Mouse (Mus musculus) embryo, embryonic 10.5 days (tissue): ENCODE measurements at regions not wholly inside any gene's neighbourhood (a gene's known extent, or its start where the extent isn't known, plus 50 kb on each side); places are given as distances from the start of the nearest gene placed in this dataset.
A peak's percentile ranks its signal among the peaks of the same experiment; 100 is the strongest.

Experiments used
- DNase-seq: peaks from one replicate; pipeline ENCODE4 v3.0.0-alpha.2; 2015; ENCODE audit warnings: low spot score

DNA sequence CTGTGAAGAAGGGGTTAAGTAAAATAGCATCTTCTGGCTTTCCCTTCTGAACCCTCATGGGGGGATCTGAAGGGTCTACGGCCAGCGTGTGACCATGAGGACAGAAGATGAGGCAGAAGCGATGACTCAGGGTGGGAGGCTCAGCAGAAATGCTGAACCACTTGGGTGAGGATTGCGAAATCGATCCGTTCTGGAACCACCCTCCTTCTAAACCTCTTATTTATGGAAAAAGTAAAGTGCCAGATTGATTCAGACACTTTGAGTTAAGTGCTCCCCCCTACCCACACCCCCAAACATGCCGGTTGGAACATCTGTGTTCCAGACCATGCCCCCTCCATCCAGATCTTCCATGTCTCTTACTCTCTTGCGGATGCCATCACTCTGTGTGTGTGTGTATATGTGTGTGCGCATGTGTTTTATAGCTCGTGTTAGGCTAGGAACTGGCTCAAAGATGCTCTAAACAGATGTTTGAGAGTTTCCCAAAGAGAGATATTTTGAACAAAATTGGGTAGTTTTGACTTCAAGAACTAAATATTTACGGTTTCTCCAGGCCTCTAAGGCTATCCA is 190.2 kb upstream of the Prickle1 start:
- no peak for DNase-seq

DNA sequence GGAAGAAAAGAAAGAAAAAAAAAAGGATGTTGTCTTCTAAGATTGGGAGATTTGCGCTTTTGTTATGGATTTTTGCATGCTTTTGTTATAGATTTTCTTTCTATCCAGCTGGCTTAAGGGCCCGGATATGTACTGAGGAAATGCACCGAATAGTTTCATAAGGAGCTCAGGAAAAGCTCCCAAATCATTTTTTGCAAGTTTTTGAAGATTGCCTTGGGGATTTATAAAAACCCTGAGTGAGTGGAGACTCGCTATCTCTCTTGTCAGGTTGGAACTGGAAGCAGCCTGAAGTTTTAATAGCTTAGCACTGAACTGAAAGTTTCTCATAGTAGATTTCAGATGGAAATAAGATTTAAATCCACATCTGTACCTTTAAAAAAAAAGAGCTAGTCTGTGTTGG is 188.0 kb upstream of the Prickle1 start:
- DNase-seq, result no peak

DNA sequence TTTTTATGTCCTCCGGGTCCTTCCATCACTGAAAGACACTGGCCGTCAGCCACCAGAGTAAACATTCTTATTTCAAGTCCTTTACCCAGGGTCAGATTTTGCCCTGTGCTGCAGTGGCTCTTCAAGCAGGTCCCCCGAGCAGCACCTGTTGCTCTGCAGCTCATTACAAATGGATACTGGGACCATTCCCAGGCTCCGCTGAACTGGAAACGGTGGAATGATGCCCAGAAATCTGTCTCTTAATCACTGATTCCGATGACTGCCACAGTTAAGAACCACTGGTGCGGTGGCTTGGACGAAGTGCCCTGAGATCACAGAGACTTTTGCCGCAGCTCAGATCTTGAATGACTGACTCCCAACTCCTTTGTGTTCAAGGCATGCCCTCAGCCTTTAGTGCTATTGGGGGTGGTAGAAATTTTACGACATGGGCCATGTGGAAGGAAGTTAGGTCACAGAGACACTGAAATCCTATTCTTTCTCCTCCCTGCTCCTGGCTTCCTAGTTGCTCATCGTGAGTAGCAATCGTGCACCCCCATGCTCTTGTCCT is 179.6 kb upstream of the Prickle1 start:
- DNase-seq, result peak; percentile 5

DNA sequence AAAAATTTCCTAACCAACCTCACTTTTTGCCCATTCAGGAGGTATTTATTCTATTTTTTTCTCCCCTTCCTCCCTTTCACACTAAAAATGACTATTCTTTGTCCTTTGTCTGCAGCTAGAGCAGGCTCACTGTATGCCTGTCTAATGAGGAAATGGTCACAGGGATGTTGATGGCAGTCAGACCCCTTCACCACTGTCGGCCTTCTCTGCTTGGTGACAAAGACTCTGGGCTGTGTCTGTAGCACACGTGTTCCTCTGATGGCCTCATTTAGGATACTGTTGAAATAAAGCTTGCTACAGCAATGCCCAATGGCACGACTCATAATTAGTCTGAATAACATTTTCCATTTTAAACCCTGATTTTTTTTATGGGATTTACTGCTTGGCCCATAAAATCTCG is 178.6 kb upstream of the Prickle1 start:
- DNase-seq, result no peak

DNA sequence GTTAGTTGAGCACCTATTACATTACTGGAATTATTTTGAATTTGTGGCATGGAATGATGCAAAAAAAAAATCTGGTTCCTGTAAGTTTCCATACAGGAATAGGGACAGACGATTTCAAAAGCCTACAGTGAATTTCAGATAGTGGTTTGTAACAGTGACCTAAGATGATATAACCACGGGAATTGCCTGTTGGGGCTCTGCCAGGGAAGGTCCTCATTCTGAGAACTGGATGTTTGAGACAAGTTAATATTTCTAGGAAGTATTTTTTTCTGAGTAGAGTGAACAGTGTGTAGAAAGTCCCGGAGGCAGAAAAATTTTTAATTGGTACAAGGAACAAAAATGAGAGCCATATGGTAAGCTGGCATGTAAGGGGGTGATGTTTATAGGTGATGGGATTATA is 171.3 kb upstream of the Prickle1 start:
- DNase-seq, result no peak

DNA sequence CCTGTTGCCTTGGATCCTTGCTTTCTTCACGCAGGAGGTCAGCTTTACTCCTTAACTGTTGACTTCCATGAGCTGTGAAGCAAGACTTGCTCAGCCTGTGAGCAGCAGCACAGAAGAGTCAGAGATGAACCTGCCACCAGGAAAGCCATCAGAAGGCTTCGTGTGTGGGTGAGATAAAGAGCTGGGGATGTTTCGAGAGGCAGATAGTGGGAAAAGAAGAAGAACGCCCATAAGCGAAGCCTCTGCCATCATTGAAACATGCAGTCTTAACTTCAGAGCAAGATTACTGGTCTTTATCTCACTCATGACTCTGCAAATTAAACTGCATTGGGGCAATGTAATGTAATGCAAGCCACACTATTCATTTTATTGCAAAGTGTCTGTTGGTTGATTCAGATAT is 167.4 kb upstream of the Prickle1 start:
- no peak for DNase-seq

DNA sequence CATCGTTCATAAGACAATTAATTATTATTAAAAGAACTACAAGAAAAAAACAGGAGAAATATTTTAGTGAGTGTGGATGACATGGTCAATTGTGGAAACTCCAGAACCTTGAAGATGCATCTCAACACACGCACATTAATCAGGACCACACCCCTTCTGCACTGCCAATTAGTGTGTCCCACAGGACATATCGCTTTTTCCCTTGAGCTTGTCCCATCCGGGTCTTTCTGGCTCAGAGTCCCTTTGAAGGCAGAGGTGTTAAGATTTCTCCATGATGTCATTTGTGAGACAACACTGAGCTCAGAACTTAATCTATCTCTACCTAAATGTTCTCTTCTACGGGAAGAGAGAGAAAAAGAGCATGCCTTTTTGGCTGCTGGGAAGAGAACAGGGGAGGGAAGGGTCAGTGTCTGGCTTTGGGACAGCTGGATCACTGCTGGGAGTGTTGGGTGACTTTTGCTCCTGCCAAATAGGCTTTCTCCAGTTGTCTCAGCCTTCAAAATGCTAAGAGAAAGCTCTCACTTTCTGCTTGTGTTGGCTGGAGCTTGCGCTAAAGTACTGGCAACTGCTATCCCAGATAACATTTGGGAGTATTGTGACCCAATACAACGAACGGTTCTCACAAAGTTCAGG is 162.6 kb upstream of the Prickle1 start:
- DNase-seq, result no peak

DNA sequence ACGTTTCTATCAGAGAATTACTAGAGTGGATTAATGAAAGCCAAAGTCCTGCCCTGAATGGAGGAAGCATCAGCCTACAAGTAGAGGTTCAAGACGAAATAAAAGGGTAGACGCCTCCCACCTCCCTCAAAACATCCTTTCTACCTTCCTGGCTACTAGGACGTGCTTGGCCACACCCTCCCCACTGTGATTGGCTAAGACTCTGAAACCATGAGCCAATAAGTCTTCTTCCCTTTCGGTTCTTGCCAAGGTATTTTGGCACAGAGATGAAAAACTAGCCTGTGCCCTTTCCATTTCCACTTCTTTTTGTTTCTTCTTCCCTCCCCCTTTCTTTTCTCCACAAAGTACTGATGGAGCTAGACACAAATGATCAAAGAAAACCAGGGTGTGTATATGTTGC is 160.3 kb upstream of the Prickle1 start:
- no peak for DNase-seq

DNA sequence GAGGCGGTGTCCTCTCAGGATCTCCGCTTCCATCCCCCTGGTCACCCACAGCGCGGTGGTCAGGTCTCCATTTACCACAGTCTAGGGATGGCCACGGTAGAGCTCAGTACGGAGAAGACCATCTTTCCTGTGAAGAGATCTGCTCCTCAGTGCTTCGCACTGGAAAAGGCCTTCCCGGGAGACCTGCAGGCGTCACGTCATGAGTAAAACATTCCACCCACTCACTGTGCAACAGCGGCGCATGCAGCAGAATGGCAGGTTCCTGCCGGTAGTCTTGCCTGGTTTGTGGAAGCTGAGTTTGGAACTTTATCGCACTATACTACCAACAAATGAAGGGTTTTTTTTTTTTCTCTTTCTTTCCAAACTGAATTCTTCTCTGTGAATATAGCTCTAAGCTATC is 156.1 kb upstream of the Prickle1 start:
- DNase-seq, result no peak

DNA sequence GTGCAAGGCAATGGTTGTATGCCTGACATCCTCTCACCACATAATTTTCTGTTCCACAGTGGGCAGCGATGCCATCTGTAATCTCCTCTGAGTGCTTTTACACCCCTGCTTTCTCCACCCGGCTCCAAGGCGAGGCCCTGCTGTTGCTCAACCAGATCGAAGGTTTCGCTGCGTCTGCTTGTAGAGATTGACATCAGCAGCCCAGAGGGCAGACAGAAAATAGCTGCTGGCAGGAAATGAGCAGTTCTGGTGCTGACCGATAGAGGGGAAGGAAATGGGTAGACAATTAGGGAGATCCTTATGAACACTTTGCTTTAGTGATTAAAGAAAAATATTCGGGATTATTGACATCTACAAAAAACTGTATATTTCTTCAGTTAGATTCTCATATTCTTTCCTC is 155.3 kb upstream of the Prickle1 start:
- DNase-seq, result peak; percentile 51

DNA sequence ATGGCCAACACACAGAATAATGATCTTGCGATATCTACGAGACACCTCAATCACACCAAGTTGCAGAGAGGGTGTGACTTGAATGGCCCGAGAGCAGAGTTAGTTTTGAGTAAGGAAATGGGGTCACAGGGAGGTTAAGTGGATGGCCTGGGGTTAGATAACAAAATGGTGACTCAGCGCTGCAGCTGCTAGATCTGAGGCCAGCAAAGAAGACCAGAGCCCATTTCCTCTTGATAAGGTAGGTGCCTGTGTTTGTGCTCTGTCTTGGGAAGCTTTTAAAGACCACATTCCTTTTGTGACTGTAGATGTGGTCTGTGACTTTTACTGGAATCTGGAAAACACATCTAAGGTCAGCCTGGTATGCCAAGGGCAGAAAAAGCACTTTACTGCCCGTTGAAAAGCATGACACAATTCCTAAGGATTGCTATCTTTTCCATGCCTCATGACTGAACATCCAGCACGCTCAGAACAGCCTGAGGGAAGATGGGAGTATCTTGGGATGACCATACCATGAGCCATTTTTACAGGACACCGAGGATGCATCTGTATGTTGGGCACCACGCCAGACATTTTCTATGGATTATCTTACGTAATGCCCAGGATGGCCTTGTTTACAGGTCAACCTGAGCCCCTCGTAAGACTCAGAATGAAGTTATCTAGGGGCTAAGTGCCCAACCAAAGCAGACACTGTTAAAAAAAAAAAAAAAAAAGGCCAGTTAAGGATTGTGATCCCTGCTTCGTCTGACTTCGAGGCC is 148.7 kb upstream of the Prickle1 start:
- peak; percentile 69 for DNase-seq

DNA sequence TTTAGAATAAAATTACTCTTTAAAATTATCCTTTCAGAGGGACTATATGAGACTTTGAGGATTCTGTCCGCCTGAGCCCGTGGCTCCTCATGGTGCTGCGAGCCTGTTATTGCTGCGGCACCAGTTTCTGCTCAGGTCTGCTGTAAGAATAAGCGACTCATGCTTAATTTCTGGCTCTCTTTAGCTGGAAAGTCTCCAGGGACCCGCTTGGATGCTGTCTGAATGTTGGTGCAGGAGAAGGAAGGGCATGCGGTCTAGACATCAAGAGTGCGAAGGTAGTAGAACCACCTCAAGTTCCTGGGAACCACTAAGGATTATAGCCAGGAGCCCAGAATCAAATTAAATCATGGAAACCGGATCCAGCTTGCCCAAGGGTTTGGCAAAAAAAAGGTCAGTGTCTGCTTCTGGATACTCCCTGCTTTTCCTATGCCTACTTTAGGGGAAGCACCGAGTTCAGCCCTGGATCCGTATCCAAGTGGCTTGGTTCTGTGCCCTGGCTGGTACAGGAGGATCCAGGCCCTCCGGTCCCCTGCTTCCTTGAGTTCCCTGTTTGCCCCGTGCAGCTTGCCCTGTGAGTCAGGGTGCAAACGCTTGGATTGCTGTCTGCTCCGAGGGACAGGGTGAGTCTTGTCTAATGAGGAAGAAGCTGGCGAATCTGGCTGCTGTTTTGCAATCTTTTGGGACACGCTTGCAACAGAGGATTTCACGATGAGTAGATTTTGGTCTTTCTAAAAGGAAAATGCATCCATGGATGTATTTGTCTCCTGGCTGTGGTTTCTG is 138.2 kb upstream of the Prickle1 start:
- DNase-seq, result no peak

DNA sequence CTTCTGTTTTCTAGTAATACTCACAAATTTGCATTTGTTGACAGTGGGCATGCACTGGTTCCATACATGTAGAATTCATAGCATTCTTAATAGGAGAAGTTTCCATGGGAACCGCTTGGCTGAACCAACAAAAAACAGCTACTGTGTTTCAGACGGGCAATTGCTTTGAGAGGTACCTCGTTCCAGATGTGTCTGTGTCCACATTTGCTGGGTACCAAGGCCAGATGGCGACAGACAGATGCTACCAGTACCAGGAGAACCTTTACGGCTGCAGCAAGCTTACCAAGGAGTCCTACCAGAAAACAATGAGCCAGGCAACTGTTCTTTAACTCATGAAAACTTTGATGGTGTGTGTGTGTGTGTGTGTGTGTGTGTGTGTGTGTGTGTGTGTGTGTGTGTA is 137.1 kb upstream of the Prickle1 start:
- DNase-seq, result peak; percentile 36

DNA sequence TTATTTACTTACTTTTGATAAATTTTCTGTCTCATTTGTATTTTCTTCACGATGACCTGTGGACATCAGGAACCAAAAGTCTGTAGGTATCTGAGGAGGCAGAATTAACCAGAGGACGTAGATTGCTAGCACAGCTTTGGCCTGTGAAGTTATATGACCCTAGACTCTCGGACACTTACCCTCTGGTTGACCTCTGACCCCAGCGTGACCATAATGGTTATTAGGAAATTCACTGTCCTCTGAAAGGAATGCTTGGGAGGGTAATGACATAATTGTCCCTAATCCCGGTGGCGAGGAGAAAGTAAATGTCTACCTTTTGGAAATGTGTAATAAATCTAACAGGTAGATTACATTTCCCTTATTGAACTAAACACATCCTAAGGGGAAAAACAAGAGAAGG is 135.5 kb upstream of the Prickle1 start:
- peak; percentile 47 for DNase-seq

DNA sequence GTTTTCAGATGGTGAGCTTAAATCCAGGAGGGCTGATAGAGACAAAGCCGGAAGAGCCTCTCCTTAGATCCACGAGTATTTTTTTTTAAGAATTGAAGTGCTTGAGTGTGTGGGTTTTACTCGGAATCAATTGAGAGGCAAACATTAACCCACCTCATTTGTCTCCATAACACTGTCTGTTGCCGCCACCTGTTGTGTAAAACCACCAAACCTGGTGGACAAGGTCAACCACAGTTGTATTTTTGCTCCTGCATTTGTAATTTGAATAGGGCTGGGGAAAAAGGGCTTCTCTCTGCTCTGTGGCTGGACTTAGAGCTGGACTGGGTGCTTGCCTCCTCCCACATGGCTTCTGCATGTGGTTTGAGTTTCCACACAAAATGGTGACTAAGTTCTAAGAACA is 119.8 kb upstream of the Prickle1 start:
- no peak for DNase-seq

DNA sequence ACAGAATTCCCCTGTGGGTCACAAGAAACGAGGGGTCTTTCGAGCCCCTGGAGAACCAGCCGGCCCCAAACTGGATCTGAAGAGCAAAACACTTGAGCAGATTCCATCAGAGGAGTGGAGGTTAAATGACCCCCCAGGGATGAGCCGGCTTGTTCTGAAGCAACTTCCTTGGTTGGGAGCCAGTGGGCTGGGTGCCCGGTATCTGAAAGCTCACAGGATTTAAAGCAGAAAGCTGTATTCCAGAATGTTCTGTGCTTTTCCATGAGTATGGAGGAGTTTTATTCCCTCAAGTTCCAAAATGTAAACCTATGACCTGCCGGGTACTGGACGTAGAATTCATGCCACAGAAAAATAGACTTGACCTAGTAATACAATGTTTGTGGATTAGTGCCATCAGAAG is 117.7 kb upstream of the Prickle1 start:
- DNase-seq, result no peak

DNA sequence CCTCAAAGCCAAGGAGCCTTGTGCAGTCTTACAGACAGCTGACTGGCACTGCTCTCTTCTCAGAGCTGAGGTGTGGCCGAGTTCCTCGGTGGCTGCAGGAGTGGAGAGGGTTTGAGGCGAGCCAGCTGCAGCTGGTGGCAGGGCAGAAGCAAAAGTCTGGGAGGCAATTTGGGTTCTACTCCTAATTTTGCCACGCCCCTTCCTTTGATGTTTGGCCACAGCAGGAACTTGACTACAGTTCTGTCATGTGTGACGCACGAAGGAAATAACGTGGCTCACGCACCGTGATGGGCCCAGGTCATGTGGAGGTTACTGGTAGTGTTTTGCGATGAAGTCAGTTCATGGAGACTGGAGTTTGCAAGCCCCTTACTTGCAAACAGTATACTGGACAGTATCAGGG is 116.9 kb upstream of the Prickle1 start:
- no peak for DNase-seq

DNA sequence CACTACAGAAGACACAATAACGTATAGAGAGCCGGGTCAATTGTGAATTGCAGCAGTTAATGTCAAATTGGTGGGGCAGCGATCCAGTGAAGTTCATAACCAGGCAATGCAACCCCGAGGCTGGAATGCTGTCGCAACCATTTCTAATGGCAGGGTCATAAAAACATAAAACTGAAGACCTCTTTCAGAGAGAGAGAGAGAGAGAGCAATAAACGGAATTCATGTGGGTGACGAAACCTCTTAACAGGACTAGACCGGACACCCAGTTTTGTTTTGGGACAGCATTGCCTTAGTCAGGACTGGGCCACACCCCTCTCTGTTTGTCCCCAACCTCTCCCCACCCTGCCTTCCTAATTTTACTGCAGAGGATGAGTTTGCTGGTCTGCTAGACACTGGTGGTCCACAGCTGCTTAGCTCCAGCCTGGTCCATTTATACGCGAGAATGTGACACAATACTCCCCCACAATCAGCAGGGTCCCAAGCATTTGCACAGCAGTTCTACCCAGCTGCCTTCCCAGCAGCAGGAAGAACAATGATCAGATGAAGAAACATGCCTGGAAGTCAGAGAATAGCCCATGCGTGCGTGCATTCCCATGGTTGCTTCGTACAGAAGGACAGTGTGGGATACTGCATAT is 115.6 kb upstream of the Prickle1 start:
- no peak for DNase-seq

DNA sequence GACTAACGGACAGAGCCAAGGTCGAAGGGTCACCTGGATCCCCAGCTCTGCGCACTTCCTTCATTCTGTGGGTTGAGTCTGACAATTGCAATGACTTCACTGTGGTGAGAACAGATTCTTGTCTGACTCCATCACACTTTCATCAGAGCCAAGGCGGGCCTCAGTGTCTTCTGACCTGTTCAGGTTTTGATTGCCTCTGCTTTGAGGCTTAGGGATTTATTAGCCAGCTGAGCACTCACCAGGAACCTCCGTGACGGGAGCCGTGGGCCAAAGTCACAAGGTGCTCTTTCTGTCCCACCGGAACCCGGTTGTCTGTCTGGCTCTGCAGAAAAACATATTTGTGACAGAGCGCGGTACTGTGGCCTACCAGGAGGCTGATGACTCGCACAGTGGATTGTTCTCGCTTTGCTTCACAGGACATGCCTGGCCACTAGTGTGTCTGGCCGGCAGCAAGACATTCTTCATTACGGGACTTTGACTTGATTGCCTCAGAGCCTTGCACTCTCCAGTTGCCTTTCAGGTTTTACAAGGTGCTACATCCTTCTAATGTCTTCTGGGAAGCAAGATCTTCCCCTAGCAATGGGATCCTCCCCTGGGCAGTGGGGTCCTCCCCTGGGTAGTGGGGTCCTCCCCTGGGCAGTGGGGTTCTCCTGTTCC is 114.9 kb upstream of the Prickle1 start:
- no peak for DNase-seq

DNA sequence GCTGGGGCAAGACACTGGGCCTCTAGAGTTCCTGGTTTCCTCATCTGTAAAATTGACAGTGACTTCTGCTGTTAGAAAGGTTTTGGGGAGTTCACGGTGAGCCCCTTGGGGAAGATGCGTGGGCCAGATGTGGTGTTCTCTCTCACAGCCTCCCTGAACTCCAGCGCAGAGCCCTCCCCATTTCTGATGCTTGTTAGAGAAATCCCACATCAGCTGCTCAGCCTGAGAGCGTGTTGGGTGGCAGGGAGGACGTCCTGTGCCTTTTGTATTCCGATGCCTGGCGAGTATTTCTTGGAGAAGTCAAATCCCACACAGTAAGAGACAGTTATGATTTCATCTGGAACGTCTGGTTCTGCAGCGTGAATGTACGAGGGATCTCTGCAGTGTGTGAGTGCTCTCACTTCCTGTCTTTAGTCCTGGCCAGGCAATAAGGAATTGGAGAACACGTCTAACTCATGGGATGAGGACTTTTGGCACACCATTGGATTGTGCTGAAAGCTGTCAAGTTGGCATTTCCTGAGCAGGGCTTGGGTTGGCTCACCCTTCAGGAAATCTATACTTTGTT is 110.8 kb upstream of the Prickle1 start:
- no peak for DNase-seq

DNA sequence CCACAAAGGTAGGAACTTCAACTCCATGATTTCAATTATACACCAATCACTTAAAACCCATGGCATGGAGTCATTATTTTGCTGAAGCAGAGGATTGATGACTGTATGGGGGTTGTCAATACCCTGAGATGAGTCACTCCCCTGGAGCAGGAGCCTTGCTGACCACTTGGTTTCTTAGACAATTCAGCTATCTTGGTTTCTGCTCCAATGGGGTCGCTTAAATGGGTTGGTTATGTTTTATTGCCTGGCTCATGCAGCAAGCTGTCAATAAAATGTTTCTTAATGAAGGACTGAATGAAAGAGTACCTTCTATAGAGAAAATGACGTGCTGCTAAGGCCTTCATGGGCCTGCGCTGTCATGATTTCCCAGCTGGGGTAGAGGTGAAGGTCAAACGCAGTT is 110.0 kb upstream of the Prickle1 start:
- DNase-seq, result no peak
